Mouse (Mus musculus) left cerebral cortex, adult 8-10 months (tissue): ENCODE measurements around the gene Psmg4. TPM values are rescaled to one million over a fixed set of nuclear protein-coding genes. Genes with fewer than 3 reads are reported as not detected.
A peak's percentile ranks its signal among the peaks of the same experiment; 100 is the strongest.

ENCODE experiments used
- DNase-seq, 2 experiments: peaks; one replicate each; pipeline ENCODE4 v3.0.0; 2022; ENCODE audit warnings: low spot score in 2 of 2
- total RNA-seq, 4 experiments: library from RNA; stranded (reverse); gene quantifications; 2 replicates each; pipeline ENCODE4 v1.2.4; 2022

Gene Psmg4
- total RNA-seq, 4 experiments from 2014 or later, result 22.1 to 27.2 (median 25.6) TPM

DNA sequence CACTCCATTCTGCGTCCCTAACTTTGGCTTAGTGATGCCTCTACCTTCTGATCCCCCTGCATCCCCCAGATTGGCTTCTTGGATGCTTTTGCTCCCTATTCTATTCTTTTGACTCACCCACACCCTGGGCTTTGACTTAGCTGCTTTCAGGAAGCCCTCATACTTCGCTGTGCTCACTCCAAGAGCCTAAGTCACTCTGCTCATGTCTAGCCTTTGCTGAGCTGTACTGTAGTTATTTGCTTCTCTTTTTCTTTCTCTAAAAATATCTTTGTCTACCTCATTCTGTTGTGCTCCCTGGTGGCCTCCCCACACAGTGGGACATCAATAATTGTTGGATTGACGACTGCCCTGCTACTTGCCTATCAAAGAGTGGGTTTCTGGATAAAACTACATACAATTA, 14.6 kb upstream of the Psmg4 start:
- DNase-seq, result no peak

DNA sequence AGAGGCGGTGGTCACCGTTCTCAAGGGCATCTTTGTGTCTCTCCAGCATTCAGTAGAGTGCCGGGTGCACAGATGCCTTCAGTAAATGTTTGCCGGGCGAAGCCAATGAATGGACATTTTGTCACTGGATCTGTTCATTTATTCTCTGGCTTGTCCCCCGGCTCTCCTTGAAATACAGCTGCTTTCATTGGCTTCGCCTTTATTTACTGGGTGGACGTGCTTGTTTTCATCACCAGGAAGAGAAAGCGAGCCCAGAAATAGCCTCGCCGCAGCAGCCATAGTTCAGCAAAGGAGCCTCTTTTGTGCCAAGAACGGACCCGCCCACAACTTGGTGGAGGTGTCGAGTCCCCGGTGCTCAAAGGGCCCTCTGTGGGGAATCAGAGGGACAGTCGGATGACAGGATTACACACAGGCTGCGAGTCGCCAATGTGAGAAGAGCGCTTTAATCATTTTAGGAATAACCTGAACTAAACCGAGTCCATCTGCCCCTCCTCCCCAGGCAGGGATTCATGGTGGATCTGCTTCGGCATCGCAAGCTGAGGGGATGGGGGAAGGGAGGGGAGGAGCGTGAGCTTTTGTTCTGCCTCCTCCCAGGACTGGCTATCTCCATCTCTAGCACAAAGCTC, 13.9 kb upstream of the Psmg4 start:
- peak; percentile 64 to 80 for DNase-seq

DNA sequence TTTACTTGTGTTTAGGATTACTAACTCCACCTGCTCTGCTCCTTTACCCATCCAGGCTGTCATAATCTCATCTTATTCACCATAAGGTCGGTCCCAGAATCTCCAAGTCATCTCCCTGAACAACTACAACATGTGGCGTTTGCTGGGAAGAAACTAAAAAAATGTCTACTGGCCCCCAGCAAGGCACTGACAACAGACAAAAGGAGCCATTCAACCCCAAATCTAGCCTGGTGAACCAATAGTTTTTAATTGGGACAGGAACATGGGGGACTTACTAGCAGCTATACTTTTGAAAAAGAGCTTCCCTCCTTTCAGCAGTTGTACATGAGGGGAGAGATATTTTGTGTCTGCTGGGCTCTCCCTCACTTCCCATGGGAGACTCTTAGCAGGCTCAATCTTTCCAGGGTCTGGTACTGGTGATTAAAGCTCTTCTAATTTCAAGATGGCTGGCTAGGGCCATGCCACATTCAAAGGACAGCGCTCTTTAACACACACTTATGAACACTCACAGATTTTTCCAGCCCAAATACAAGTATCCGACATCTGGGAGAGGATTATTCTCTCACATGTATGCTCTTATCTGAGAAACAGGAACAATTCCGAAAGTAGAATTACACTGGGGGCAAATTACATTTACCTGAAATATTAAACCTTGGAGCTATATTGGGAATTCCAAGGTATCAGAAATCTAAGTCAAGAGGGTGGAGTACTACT, 13.1 kb upstream of the Psmg4 start:
- no peak for DNase-seq

DNA sequence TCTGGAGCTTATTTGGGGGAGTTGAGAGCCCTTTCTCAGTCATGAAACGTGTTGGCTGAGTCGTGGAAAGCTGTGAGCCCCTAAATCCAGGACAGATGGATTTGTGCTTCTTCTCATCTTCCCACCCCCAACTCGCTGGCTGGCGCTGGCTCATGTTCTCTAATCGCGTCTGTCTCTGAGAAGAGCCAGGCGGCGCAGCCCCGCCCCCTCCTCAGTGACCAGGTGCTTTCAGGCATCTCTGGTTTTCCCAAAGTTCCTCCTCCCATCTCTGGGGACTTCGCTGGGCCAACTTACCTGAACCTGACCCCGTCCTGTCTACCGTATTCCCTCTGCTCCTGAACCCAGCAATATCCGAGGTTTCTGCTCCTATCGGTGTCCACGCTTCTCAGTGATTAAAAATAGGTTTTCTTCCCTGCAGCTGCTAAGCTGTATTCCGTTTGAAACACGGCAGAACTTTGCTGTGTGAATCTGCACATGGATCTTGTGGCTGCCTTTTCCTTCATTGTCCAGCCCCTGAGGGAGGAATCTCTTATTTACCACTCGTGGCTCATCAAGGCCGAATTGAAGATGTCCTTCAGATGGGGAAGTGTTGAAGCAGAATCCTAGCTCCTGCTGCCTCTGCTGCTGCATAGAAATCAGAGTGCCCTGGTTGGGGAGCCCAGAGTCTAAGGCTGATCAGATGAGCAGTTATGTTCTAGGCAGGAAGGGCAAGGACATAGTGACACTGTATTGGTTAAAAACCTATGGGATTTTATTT, 12.3 kb upstream of the Psmg4 start:
- DNase-seq, result peak; percentile 34 to 66

DNA sequence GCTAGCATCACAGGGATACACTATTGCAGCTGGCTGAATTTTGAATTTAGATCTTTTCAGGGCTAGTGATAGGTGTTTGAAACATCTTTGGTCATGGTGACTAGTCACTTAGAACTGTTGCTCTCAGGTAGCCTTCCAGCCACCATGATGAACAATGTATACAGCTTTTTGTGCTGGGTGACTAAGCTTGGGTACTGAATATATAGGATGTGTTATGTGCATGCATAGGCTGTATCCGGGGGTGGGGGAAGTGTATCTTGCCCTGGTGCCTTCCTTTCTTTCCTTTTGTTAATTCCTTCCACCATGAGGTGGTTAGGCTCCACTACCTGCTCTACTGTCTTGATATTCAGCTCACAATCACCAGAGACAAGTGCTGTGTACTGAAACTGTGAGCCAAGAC, 11.3 kb upstream of the Psmg4 start:
- DNase-seq, result no peak

DNA sequence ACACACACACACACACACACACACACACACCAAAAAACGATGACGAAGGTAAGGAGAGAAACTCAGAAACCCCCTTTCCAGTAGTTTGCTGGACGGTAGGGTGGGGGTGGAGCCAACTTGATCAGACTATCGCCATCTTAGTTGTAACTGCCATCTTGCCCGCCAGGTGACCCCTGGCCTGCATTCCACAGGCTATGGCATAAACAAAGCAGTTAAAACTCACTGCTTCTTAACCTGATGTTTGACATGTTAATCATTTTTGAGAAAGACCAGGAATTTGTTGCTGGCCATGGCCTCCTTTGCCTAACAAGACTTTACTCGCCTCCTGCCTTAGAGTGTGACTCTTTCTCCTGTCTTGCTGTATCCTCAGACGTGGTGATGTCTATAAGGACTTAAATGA, 10.1 kb upstream of the Psmg4 start:
- no peak for DNase-seq

DNA sequence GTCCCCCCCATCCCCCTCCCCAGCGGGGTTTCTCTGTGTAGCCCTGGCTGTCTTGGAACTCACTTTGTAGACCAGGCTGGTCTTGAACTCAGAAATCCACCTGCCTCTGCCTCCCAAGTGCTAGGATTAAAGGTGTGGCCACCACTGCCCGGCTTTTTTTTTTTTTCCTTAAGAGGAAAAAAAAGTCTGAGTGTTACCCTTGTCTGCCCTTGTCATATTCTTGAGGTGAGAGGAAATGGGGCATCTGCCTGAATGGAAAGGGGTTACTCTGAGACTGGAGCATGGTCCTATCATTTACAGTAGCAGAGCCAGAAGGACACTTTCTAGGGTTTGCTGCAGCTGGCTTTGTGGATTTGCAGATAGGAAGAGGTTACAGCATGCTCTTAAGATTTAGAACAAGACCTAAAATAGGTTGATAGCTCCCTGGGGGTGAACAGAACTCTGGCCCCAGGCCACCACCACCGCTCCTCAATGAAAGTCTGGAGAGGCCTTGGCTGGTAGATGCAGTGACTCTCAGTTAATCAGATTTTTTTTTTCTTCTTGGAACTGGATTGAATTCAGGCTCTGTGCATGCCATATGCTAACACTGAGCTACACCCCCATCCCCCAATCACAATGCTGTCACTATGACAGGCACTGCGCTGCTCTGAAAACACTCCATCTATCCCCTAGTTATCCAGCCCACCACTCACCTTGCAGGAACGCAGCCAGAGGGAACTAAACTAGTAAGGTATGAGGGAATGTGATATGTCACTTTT, 9.3 kb upstream of the Psmg4 start:
- DNase-seq, result no peak

DNA sequence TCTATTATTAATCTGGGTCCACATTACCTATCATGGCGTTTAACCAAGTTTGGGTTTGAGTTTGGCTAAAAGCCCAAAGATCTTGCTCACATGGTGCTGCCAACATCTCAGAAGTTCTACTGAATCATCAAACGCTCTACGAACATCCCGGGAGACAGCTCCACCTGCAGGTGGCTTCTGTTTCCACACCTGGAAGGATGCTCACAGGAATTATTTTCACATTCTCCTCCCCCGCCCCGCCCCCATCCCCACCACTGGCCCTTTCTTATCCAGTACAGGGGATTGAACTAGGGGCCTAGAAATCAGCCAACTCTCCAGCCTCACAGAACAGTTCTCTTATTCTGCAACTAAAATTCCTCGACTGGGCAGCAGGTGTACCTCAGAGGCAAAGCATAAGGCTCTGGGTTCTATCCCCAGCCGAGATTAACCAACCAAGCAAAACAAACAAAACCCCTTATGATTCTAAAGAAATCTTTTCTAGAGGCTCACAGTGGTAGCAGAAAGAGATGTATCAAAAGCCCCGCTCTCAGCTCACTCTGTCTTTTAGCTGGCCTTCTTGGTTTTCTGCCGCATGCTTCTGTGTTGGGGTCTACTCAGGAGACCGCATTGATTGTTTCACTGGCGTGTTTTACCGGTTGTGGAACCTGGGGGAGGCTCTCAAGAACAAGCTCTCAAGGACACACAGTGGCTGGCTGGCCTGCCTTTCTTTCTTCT, 8.4 kb upstream of the Psmg4 start:
- peak; percentile 69 to 70 for DNase-seq

DNA sequence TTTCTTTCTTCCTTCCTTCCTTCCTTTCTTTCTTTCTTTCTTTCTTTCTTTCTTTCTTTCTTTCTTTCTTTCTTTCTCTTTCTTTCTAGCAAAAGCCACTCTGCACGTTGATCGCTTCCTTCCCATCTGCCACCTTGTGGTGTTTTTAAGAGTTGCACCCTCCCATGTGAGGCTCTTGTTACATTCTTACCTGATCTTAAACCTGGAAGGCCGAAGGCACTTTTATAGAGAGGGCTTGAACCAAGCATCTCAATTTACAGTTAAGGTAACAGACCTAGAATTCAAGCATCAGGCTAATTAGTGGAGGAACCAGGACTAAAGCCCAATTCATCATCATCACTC, 7.9 kb upstream of the Psmg4 start:
- DNase-seq, result peak in 1 of 2 experiments; percentile 46

DNA sequence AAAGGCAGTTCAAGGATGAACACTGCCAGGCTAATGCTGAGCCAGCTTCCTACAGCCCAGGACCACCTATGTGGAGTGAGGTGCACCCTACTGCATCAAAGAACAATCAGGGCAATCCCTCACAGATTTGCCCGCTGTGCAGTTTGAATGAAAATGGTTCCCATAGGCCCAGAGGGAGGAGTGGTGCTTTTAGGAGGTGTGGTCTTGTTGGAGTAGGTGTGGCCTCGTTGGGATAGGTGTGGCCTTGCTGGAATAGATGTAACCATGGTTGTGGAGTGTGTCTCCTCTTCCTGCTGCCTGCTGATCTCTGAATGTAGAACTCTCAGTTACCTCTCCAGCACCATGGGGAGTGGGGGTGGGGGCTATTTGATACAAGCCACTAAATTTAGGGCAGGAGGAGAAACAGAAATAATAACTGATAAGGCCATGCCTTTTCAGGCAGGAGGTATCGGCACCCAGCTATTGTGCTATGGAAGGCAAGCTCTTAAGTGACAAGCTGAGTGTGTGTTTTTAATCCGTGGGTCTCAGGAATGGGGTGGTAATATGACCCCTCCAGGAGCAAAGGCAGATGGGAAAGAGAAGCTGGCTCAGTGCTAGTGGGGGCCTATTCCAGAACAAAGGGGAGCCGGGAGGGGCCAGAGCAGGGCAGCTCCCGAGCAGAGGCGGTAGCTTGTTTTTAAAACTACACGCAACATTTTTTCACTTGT, 6.5 kb upstream of the Psmg4 start:
- DNase-seq, result no peak

DNA sequence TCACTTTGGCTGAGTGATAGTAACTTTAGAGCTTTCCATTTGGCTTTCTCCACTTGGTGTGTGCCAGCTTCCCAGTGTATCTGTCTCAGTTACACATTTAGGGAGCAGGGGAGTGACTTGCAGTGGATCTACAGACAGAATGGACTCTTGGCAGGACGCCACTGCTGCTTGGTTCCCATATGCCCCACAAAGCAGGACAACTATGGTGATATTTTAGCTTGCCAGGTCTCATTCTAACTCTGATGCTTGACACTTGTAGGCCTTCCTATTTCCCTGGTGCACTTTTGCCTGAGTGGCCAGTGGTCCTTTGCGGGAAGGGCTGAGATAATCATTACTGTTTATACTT, 6.0 kb upstream of the Psmg4 start:
- no peak for DNase-seq

DNA sequence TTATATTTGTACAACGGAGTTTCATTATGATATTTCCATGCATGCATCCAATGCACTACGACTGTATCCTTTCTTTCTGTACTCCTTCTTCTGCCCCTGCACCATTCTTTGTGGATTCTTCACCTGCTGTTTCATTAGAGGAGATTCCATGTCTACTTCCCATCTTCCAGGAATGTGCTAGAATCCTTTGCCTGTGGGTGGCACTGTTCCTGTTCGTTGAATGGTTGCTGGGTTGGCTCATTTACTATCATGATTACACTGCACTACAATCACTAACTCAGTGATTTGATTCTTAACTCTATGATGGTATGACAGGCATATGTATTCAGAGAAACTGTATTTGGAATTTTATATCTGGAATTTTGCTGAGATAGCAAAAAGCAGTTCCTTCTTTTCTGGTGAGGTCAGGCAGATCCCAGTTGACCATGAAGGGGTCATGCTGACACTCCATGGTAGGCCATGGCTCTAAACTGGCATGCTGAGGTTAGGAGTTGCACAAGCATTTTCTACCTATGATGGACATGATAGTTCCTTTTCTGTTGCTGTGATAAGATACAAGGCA, 5.1 kb upstream of the Psmg4 start:
- no peak for DNase-seq

DNA sequence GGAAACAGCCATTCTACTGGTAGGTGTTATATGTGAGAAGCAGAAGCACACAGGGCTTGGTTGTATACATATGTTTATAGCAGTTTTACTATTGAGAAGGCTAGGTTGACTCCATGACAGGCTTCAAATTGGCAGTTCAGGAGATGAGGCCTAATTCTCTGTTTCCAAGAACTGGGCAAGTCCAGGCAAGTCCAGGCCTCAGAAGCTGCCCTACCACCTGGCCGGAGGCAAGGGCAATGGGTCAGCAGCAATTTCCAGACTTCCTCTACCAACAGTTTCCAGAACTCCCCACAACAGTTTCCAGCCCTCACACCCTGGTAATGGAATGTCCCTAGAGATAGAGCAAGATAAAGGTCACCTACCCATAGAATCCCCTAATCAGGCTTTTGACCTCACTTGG, 2.8 kb upstream of the Psmg4 start:
- DNase-seq, result no peak

DNA sequence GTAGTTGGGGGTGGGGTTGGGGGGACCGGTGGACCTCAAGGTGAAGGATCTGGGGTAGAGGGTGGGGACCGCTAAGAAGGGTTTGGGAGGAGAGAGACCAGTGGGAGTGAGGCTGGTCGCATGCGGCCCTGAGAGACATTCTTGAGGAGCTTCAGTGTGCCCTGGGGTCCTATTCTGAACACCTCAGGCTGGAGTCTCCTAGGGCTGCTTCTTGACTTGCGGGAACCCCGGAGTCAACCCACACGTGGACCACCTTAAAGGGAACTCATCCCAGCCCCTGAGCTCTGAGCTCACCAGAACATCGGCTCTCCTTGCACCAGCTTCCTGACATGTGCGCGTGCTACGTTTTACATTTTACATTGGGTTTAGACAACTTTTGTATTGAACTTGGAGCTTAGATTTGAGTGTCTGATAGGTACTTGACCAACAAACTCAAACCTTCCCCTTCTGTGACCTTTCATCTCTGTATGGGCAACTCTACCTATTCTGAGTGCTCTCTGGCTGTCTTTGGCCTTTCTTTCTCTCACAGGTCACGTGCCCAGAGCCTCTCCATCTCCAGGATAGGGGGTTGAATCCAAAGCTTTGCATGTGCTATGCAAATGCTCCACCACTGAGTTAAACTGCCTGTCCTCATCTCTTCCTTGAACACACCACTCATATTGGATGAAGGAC, 676 bp downstream of the Psmg4 start:
- no peak for DNase-seq

DNA sequence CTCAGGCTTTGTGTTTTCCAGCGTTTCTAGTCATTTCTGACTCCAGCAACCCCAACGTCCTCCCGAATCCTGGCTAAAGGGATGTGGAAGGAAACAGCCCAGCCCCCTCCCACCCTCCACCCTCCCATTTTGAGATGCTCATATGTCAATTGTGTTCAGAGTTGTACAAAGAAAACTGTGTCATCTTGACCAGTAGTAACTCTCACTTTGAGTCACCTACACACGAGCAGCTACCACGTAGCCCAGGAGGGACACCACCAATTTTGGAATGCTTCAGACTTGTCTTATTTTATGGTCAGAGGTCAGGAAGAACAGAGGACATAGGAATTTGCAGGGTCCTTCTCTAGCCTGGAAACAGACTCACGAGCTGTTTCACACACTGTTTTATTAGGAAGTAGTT, 11.3 kb downstream of the Psmg4 start:
- no peak for DNase-seq

DNA sequence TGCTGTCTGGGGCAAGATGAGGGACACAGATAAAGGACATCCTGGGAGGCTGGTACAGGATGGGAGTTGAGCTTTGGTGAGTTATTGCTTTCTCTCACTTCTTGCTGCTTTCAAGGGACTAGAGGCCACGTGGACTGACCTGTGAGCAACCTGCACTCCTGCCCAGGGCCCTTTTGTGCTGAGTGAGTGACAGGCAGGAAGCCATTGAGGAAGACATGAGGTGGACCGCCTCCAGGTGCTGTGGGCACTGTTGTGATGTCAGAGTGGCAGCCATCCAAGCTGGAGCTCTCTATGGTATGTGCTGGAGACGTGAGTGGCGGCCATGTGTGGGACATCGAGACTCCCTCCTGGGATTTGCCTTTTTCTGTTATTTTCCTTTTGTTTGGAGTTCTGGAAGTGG, 18.9 kb downstream of the Psmg4 start:
- DNase-seq, result no peak

DNA sequence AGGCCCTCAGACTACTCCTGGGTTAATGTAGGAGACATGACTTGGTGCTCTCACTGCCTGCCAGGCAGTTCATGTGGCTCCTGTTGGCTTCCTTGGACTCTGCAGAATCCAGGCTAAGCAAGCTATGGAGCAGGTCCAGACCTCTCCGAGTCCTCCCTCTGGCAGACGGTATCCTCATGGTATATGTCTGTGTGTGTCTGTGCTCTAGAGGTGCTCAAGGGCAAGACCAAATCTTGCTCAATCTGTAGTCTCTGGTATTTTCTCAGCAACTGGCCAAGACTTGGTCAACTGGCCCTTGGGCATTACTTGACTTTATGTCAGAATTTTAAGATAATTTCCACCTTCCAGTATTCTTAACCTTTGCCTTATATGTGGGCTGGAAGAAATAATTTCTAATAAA, 22.6 kb downstream of the Psmg4 start:
- no peak for DNase-seq

DNA sequence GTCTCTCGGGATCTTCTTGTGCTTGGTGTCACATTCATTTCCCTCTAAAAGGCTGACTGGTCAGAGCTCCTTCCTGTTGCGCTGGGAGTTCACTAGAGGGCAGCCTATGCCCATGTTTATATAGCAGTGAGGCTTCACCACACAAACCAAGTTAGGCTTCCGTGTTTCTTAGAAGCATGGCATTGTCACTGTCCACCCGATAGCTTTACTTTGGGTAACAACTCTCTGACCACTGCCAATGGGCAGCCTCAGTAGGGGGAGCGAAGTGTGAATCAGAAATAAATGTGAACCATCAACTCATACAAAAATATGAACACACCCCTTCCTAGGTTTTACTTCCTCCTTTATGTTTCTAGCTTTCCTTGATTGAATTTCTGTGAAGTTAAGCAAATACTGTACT, 24.8 kb downstream of the Psmg4 start:
- peak in 1 of 2 experiments; percentile 66 for DNase-seq

DNA sequence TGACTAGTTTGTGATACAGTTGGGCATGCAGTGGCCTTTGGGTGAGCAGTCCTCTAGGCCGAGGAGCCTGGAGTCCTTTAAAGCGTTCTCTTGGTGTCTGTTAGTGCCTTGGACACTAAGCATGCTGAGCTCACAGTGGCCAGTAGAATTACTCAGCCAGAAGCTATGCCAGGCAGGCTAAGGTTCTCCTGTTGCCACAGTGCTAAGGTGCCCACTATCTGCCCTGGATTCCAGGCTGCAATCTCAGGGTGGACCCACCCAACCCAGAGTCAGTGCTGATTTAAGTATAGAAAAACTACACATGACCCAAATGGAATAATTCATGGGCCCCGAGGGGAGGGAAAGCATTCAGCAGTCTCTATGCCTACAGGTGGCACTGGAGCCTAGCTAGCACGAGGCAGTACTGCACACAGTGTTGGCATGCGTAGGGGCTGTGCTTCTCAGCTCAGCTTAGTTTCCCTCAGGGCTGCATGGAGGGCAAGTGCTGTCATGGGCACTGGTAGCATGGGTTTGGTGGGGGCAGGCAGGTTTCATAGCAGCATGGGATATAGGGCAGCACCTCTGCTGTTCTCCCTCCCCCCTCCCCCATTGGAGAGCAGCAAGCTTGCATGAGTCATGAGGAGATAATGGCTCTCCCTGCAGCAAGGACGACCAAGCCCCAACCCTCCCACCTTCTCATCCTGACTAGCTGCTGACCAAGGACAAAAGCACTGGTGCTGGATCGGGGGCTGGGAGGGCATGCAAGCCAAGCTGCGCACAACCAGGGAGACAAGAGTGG, 29.8 kb downstream of the Psmg4 start:
- no peak for DNase-seq
